Mouse (Mus musculus): ENCODE results near the gene Lama4.

- TF ChIP-seq EP300 (IDR thresholded peaks at IDR 0.05; ENCODE audit: low read depth in 1 of 2, low read length in 2 of 2) (no peak), KAT2A (conservative IDR thresholded peaks at IDR 0.05; ENCODE audit: low read depth, low read length) (no peak), USF1 (IDR thresholded peaks at IDR 0.05; ENCODE audit: low read depth, low read length) (no peak), ELF1 (IDR thresholded peaks at IDR 0.05; ENCODE audit: low read depth, low read length) (no peak), GATA1 (IDR thresholded peaks at IDR 0.05; ENCODE audit: low read depth, low read length) (no peak), NELFE (IDR thresholded peaks at IDR 0.05; ENCODE audit: low read depth, low read length) (no peak), CTCF (IDR thresholded peaks at IDR 0.05 in 2 of 3, conservative IDR thresholded peaks at IDR 0.05 in 1 of 3; ENCODE audit: control insufficient read depth in 1 of 3, insufficient read depth in 1 of 3, low read depth in 2 of 3, low read length in 3 of 3, poor library complexity in 1 of 3, severe bottlenecking in 1 of 3) (no peak), MAX (IDR thresholded peaks at IDR 0.05; ENCODE audit: low read length) (no peak), POLR2A (IDR thresholded peaks at IDR 0.05; ENCODE audit: control insufficient read depth in 1 of 2, insufficient read depth in 1 of 2, low read depth in 1 of 2, low read length in 2 of 2, poor library complexity in 1 of 2) (no peak), ZNF384 (IDR thresholded peaks at IDR 0.05; ENCODE audit: low read depth, low read length) (no peak), JUND (IDR thresholded peaks at IDR 0.05; ENCODE audit: low read depth, low read length) (no peak)
Measured at GRCm38 (mm10) chr10:39047775-39048174, 82.5 kb downstream of the Lama4 start.

All from MEL (cell line).